Mouse (Mus musculus) left cerebral cortex, adult 2 months (tissue): ENCODE measurements around the gene Ino80d. TPM values are rescaled to one million over a fixed set of nuclear protein-coding genes. Genes with fewer than 3 reads are reported as not detected.

Source experiments
- DNase-seq, 2 experiments: peaks; one replicate each; pipeline ENCODE4 v3.0.0; 2021 to 2022; ENCODE audit warnings: low spot score in 2 of 2, mixed read lengths in 1 of 2; ENCODE audit errors: extremely low spot score in 1 of 2
- H3K27ac ChIP-seq: fragments of 200-600 bp; 2 replicates; pipeline ENCODE4 v1.8.1; 2022
- H3K4me3 ChIP-seq: fragments of 200-600 bp; 2 replicates; pipeline ENCODE4 v1.8.1; 2022
- CTCF ChIP-seq: fragments of 200-600 bp; IDR thresholded peaks from 2 replicates; pipeline ENCODE4 v1.8.1; 2022; ENCODE audit warnings: antibody characterized with exemption, mild to moderate bottlenecking, moderate library complexity
- intact Hi-C: fragments of 180-260 bp; cut with DNase I; formaldehyde crosslinking; loops from one replicate; pipeline ENCODE4 v1.15.1; 2025
- total RNA-seq, 2 experiments: library from RNA; stranded (reverse); gene quantifications; 2 replicates each; pipeline ENCODE4 v1.2.3; 2021

Gene Ino80d
- total RNA-seq, 2 experiments from 2014 or later: 32.9 to 34.8 TPM

GRCm38 (mm10) chr1:63120382-63120781, 5.9 kb upstream of the Ino80d start:
- intact Hi-C loops: no loop called here
- TF ChIP-seq CTCF: no peak
- no peak for DNase-seq
- no peak overlapping the region for H3K4me3 ChIP-seq
- H3K27ac ChIP-seq: no peak overlapping the region

GRCm38 (mm10) chr1:63119675-63120074, 5.2 kb upstream of the Ino80d start:
- no peak overlapping the region for H3K4me3 ChIP-seq
- no peak for TF ChIP-seq CTCF
- DNase-seq: no peak
- H3K27ac ChIP-seq: no peak overlapping the region
- intact Hi-C loops: no loop called here

GRCm38 (mm10) chr1:63115540-63115939, 1.1 kb upstream of the Ino80d start:
- Histone ChIP-seq H3K27ac (peak overlapping the region; percentile 98; the same call in 1 of the 2 replicates), H3K4me3 (peak overlapping the region; percentile 93)
- no peak for TF ChIP-seq CTCF
- intact Hi-C loops: loop anchor here (2.0 kb wide), 1 partner anchor 59 kb away; no protein-coding TSS in a partner anchor
- no peak for DNase-seq

GRCm38 (mm10) chr1:63115096-63115495, 629 bp upstream of the Ino80d start:
- no peak for TF ChIP-seq CTCF
- intact Hi-C loops: loop anchor here (2.0 kb wide), 1 partner anchor 60 kb away; no protein-coding TSS in a partner anchor

GRCm38 (mm10) chr1:63113274-63114135, 962 bp downstream of the Ino80d start:
- DNase-seq: peak; percentile 39 to 54
- Histone ChIP-seq H3K27ac (peak overlapping the region; percentile 95), H3K4me3 (peak overlapping the region; percentile 93)
- TF ChIP-seq CTCF: no peak
- intact Hi-C loops: loop anchor here (2.0 kb wide), 1 partner anchor 61 kb away; no protein-coding TSS in a partner anchor

More at GRCm38 (mm10) chr1:63115096-63115495, 629 bp upstream of the Ino80d start:
- Histone ChIP-seq H3K27ac (peak overlapping the region; percentile 98), H3K4me3 (peak overlapping the region; percentile 93)
- no peak for DNase-seq

GRCm38 (mm10) chr1:63112865-63113261, 1.6 kb downstream of the Ino80d start:
- DNase-seq: peak in 1 of 2 experiments; percentile 25
- Histone ChIP-seq H3K4me3 (peak overlapping the region; percentile 93), H3K27ac (peak overlapping the region; percentile 95)
- intact Hi-C loops: no loop called here
- no peak for TF ChIP-seq CTCF

- intact Hi-C loops: no loop called here
- no peak for DNase-seq
- peak overlapping the region; percentile 93 for H3K4me3 ChIP-seq
- TF ChIP-seq CTCF: no peak
- peak overlapping the region; percentile 95; the same call in 1 of the 2 replicates for H3K27ac ChIP-seq
These were observed 2.2 kb downstream of the Ino80d start for GRCm38 (mm10) chr1:63112151-63112864.

GRCm38 (mm10) chr1:63110536-63111285, 3.8 kb downstream of the Ino80d start:
- intact Hi-C loops: no loop called here
- H3K4me3 ChIP-seq: no peak overlapping the region
- peak; percentile 35 for TF ChIP-seq CTCF
- DNase-seq: no peak
- no peak overlapping the region for H3K27ac ChIP-seq

- Histone ChIP-seq H3K4me3 (no peak overlapping the region), H3K27ac (no peak overlapping the region)
- intact Hi-C loops: no loop called here
- DNase-seq: no peak
- TF ChIP-seq CTCF: no peak
These were observed 6.7 kb downstream of the Ino80d start for GRCm38 (mm10) chr1:63107614-63108327.

- TF ChIP-seq CTCF: no peak
- Histone ChIP-seq H3K4me3 (no peak overlapping the region), H3K27ac (no peak overlapping the region)
- intact Hi-C loops: no loop called here
- DNase-seq: no peak
These were observed 11.6 kb downstream of the Ino80d start for GRCm38 (mm10) chr1:63102758-63103451.
